In genomic region chr7:109424422-109425159, GRCm38 (mm10) we compare ENCODE assay signal across 10 mouse cellular contexts. TPM values are rescaled to one million over a fixed set of nuclear protein-coding genes. Genes with fewer than 3 reads are reported as not detected.
DNase-seq lines count a peak whose midpoint lies in the region; ATAC-seq and TF ChIP-seq lines count a peak whose summit lies in the region.
"Had no signal": no experiment of that assay in that cellular context is flagged by ENCODE, and none has a peak within 500 bp of the region (broad histone marks: within the 10 kb centered on the region; RNA-seq: fewer than 3 reads in every experiment).

No protein-coding gene starts in this region.

- no peak overlapping the region for H3K4me2 ChIP-seq in hindbrain, embryonic 16.5 days (ENCODE audit: low read length)

- H3K9me3 ChIP-seq in ES-E14 (ENCODE audit: control insufficient read depth, insufficient read depth, low read depth, low read length), result no peaks in the 10 kb centered on the region
- peaks cover 4% of the 10 kb centered on the region; the same call in 1 of the 2 replicates for H3K9me3 ChIP-seq in hindbrain, embryonic 16.5 days (ENCODE audit: control insufficient read depth, low read length)

- no peak overlapping the region for H3K27ac ChIP-seq in ES-E14 (ENCODE audit: insufficient read depth, low read depth, low read length, poor library complexity, severe bottlenecking)
- no peak overlapping the region for H3K27ac ChIP-seq in hindbrain, embryonic 16.5 days (ENCODE audit: low read depth, low read length)
- H3K27ac ChIP-seq: macrophage had no signal

- ATAC-seq in hindbrain, embryonic 16.5 days, result peak; percentile 84
- ATAC-seq: activated CD4-positive, CD25-positive, alpha-beta regulatory T cell, adult 4 months had no signal

- in situ Hi-C loops in ES-E14 (cut with MboI; ENCODE audit: low sequenced_read_pairs in 2 of 2, unreplicated experiment in 2 of 2), result loop anchor here in 1 of 2 experiments (25.0 kb wide), 1 partner anchor 287 kb away; no protein-coding TSS in a partner anchor

- no peaks in the 10 kb centered on the region for H3K4me1 ChIP-seq in ES-E14 (ENCODE audit: control insufficient read depth in 2 of 2, insufficient read depth in 2 of 2, low read length in 2 of 2, poor library complexity in 1 of 2)
- H3K4me1 ChIP-seq in hindbrain, embryonic 16.5 days (ENCODE audit: control insufficient read depth, insufficient read depth, low read depth, low read length), result no peaks in the 10 kb centered on the region

- H3K9ac ChIP-seq in ES-E14 (ENCODE audit: insufficient read depth, low read depth, low read length, poor library complexity, severe bottlenecking), result no peak overlapping the region
- H3K9ac ChIP-seq in hindbrain, embryonic 16.5 days (ENCODE audit: low read depth, low read length), result no peak overlapping the region

- H3K27me3 ChIP-seq in hindbrain, embryonic 16.5 days (replicated peaks; ENCODE audit: control insufficient read depth, insufficient read depth, low read length), result no peaks in the 10 kb centered on the region

- no peaks in the 10 kb centered on the region for H3K36me3 ChIP-seq in ES-E14 (ENCODE audit: control insufficient read depth, insufficient read depth, low read length, poor library complexity, severe bottlenecking)
- H3K36me3 ChIP-seq in hindbrain, embryonic 16.5 days (ENCODE audit: control insufficient read depth, insufficient read depth, low read length), result no peaks in the 10 kb centered on the region

- 66% methylated on average over 3 of the region's 3 CpGs for WGBS in hindbrain, embryonic 16.5 days

- intact Hi-C loops in heart, postnatal 14 days (cut with DNase I), result loop anchor here (1.0 to 5.0 kb wide), 3 partner anchors 192 to 326 kb away; no protein-coding TSS in a partner anchor

- peak; percentile 29 for DNase-seq in heart, adult 8-10 months (ENCODE audit: low spot score)
- no peak for DNase-seq in heart, postnatal 14 days
- DNase-seq in 3T3-L1 (ENCODE audit: low read depth, low spot score), result peak; percentile 29
- no peak for DNase-seq in ES-E14 (ENCODE audit: low read depth, low spot score)
- no peak for DNase-seq in urinary bladder, postnatal 10 days (ENCODE audit: low spot score)
- DNase-seq in spleen, adult 12 weeks (ENCODE audit: low spot score), result no peak
- no peak for DNase-seq in layer of hippocampus, adult 9-11 months

- no peak overlapping the region for H3K4me3 ChIP-seq in ES-E14 (ENCODE audit: insufficient read depth in 1 of 2, low read depth in 1 of 2, low read length in 2 of 2, poor library complexity in 1 of 2, severe bottlenecking in 1 of 2)
- no peak overlapping the region for H3K4me3 ChIP-seq in hindbrain, embryonic 16.5 days (ENCODE audit: low read length)

TF ChIP-seq in ES-E14, 5 proteins besides CTCF, POLR2A, EP300 and RAD21:
- TF ChIP-seq HCFC1 (IDR thresholded peaks at IDR 0.05; ENCODE audit: borderline replicate concordance, insufficient read depth, low read length) (no peak), ZC3H11A (IDR thresholded peaks at IDR 0.05; ENCODE audit: borderline replicate concordance, low read depth, low read length) (peak; percentile 70; the same call in 1 of the 2 replicates)

RNA-seq across cellular contexts. Expression of gene Stk33, which starts 14.3 kb away (rescaled TPM):
- under 1 TPM in 2 of 4 experiments, not detected in 2; 0.14 to 0.25 TPM for total RNA-seq in heart, adult 8-10 months (2022)
- total RNA-seq in heart, postnatal 14 days (2021), result under 1 TPM in 1 of 2 experiments, not detected in 1; 0.17 TPM
- total RNA-seq in ES-E14 (2012; rRNA removed), result 0.31 TPM in 1 of 2 replicates, not detected in the other
- 7.4 and 8.8 TPM in 2 replicates for polyA plus RNA-seq in hindbrain, embryonic 16.5 days (2015; fragmentation: Nextera tagmentation; extraction: Ambion mirVana)
- polyA plus RNA-seq: activated CD4-positive, CD25-positive, alpha-beta regulatory T cell, adult 4 months; macrophage had no signal

Comparison
In these comparisons a context has a peak if more than half of its experiments do, and no peak if none do; other contexts are left out.
1. DNase-seq: peak in heart, adult 8-10 months (single experiment) and 3T3-L1 (single experiment); none in heart, postnatal 14 days (0 of 2), ES-E14 (single experiment), urinary bladder, postnatal 10 days (single experiment), spleen, adult 12 weeks (single experiment) and layer of hippocampus, adult 9-11 months (single experiment).